Mouse (Mus musculus) gastrocnemius, postnatal 10 days (tissue): ENCODE measurements around the gene Bcl2a1b. TPM values are rescaled to one million over a fixed set of nuclear protein-coding genes. Genes with fewer than 3 reads are reported as not detected.
"Not testable (repeated sequence)": the region's sequence is repeated elsewhere in the genome, so short reads cannot be mapped to it uniquely, and the experiment has no call there.

Source experiments
- DNase-seq: peaks from one replicate; pipeline ENCODE4 v3.0.0; 2021; ENCODE audit warnings: mixed read lengths
- total RNA-seq, 2 experiments: library from RNA; stranded (reverse); gene quantifications; 2 replicates each; pipeline ENCODE4 v1.2.3; 2021

The Bcl2a1b gene
- total RNA-seq, 2 experiments from 2014 or later, result 0.40 to 1.2 TPM

GRCm38 (mm10) chr9:89240516-89241019, 41.6 kb downstream of the Bcl2a1b start:
- not testable (repeated sequence) for DNase-seq

- no peak for DNase-seq
These were observed 54.4 kb downstream of the Bcl2a1b start for GRCm38 (mm10) chr9:89253400-89253799.

- no peak for DNase-seq
These were observed 57.7 kb downstream of the Bcl2a1b start for GRCm38 (mm10) chr9:89256556-89257335.

Other genes starting within 250 kb of the Bcl2a1b start
- gene Bcl2a1a, start 242.3 kb upstream of the Bcl2a1b start, total RNA-seq, result under 1 TPM in 1 of 2 experiments, not detected in 1; 0.63 TPM
- gene Trim43b, start 106.4 kb upstream of the Bcl2a1b start, total RNA-seq, result not detected
- not detected for gene Gm29094, start 170 bp downstream of the Bcl2a1b start, total RNA-seq
- gene Mthfs, start 11.5 kb downstream of the Bcl2a1b start, total RNA-seq, result 10 to 100 TPM; 11.4 to 12.6 TPM